Comparison of ENCODE assay signal across 9 mouse cellular contexts in the genomic region with DNA sequence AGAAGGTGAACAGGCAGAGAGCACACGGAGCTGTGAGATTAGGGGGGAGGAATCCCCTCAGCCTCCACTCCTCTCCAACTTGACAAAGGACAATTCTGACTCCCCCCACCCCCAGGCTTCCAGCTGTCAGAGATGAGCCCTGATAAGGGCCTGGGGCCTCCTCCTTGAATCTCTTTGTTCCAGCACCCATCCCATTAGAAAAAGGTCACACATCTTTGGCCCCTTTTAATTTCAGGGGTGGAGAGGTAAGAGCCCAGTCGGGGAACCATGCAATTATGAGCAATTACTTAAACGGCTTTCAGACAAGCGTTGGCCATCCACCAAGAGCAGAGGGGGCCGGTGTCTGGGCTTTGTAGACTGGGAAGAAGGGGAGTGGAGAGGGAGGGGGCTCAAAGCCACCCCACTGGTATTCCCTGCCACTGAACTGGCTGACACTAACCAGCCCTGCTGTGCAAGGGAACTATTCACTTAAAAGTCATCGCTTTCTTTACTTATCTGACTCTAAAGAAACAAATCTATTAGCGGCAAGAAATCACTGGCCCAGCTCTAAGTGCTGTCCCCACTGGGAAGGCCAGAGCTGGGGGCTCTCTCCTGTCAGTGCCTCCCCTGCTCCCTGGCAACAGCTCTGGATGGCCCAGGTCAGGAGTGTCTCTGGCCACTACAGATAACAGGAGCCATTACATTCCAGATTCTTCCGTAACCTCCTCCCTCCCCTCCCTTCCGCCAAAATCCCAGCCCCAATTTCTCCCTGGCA.
DNase-seq lines count a peak whose midpoint lies in the region; ATAC-seq and TF ChIP-seq lines count a peak whose summit lies in the region.
"Had no signal": no experiment of that assay in that cellular context is flagged by ENCODE, and none has a peak within 500 bp of the region (broad histone marks: within the 10 kb centered on the region; RNA-seq: fewer than 3 reads in every experiment).

No protein-coding gene starts in this region.

- peak; percentile 75; the same call in 1 of the 2 replicates for ATAC-seq in lung, embryonic 14.5 days (ENCODE audit: insufficient read depth)
- peak; percentile 70; the same call in 1 of the 2 replicates for ATAC-seq in forebrain, embryonic 14.5 days
- ATAC-seq in liver, embryonic 12.5 days, result peak; percentile 46
- no peak for ATAC-seq in frontal cortex, adult (ENCODE audit: low TSS enrichment)
- ATAC-seq in megakaryocyte-erythroid progenitor cell, adult 5-6 weeks (replicated peaks; ENCODE audit: low FRiP score, low TSS enrichment, poor library complexity, severe bottlenecking), result no peak

- no peak for TF ChIP-seq CTCF in lung, embryonic 14.5 days (IDR thresholded peaks at IDR 0.05; ENCODE audit: low read depth)

- no peak overlapping the region for H3K4me3 ChIP-seq in lung, embryonic 14.5 days (ENCODE audit: low read depth, low read length)
- H3K4me3 ChIP-seq in forebrain, embryonic 14.5 days (ENCODE audit: low read depth, low read length), result no peak overlapping the region
- H3K4me3 ChIP-seq in liver, embryonic 12.5 days, result no peak overlapping the region
- H3K4me3 ChIP-seq: megakaryocyte, embryonic 14.5 days had no signal

- 0 out of 2 replicates have a peak overlapping the region, but pooled peaks have one; percentile 6 for H3K27ac ChIP-seq in lung, embryonic 14.5 days (ENCODE audit: low read depth)
- no peak overlapping the region for H3K27ac ChIP-seq in forebrain, embryonic 14.5 days (ENCODE audit: low read depth, low read length)
- no peak overlapping the region for H3K27ac ChIP-seq in liver, embryonic 12.5 days

- H3K4me2 ChIP-seq in lung, embryonic 14.5 days, result no peak overlapping the region
- H3K4me2 ChIP-seq in forebrain, embryonic 14.5 days (ENCODE audit: low read length), result no peak overlapping the region
- H3K4me2 ChIP-seq in liver, embryonic 12.5 days, result peak overlapping the region; percentile 3; the same call in 1 of the 2 replicates

- peaks cover 10% of the 10 kb centered on the region; the same call in 1 of the 2 replicates for H3K4me1 ChIP-seq in lung, embryonic 14.5 days (ENCODE audit: insufficient read depth)
- H3K4me1 ChIP-seq in forebrain, embryonic 14.5 days (ENCODE audit: control insufficient read depth, insufficient read depth, low read length), result 0 out of 2 replicates have a peak, but pooled peaks cover 4% of the 10 kb centered on the region
- H3K4me1 ChIP-seq in liver, embryonic 12.5 days, result peaks cover 11% of the 10 kb centered on the region
- H3K4me1 ChIP-seq: megakaryocyte, embryonic 14.5 days had no signal

- H3K27me3 ChIP-seq in lung, embryonic 14.5 days (ENCODE audit: insufficient read depth, low read length), result no peaks in the 10 kb centered on the region
- H3K27me3 ChIP-seq in forebrain, embryonic 14.5 days (replicated peaks; ENCODE audit: control insufficient read depth, insufficient read depth, low read length), result 0 out of 2 replicates have a peak, but pooled peaks cover 4% of the 10 kb centered on the region
- H3K27me3 ChIP-seq in liver, embryonic 12.5 days (replicated peaks), result peaks cover 7% of the 10 kb centered on the region; the same call in 1 of the 2 replicates
- H3K27me3 ChIP-seq: megakaryocyte, embryonic 14.5 days had no signal

- no peaks in the 10 kb centered on the region for H3K36me3 ChIP-seq in lung, embryonic 14.5 days (ENCODE audit: insufficient read depth)
- H3K36me3 ChIP-seq in forebrain, embryonic 14.5 days (ENCODE audit: control insufficient read depth, insufficient read depth, low read length), result no peaks in the 10 kb centered on the region
- H3K36me3 ChIP-seq in liver, embryonic 12.5 days, result no peaks in the 10 kb centered on the region

- DNase-seq in lung, embryonic 14.5 days, result peak; percentile 40
- DNase-seq in lung, postnatal 14 days, result no peak
- peak; percentile 54 for DNase-seq in forebrain, embryonic 14.5 days (ENCODE audit: low spot score)
- DNase-seq in retina, postnatal 7 days (ENCODE audit: low read depth, low spot score), result peak; percentile 17
- no peak for DNase-seq in thymus, postnatal 14 days

- no peak overlapping the region for H3K9ac ChIP-seq in lung, embryonic 14.5 days
- no peak overlapping the region for H3K9ac ChIP-seq in forebrain, embryonic 14.5 days (ENCODE audit: low read length)
- H3K9ac ChIP-seq in liver, embryonic 12.5 days, result no peak overlapping the region

- H3K9me3 ChIP-seq in lung, embryonic 14.5 days (ENCODE audit: low read depth, low read length), result no peaks in the 10 kb centered on the region
- no peaks in the 10 kb centered on the region for H3K9me3 ChIP-seq in forebrain, embryonic 14.5 days (replicated peaks; ENCODE audit: control insufficient read depth, low read length)
- no peaks in the 10 kb centered on the region for H3K9me3 ChIP-seq in liver, embryonic 12.5 days (replicated peaks)
- H3K9me3 ChIP-seq: megakaryocyte, embryonic 14.5 days had no signal

- WGBS in lung, embryonic 14.5 days, result 5% methylated on average over 9 of the region's 9 CpGs
- 3% methylated on average over 9 of the region's 9 CpGs for WGBS in forebrain, embryonic 14.5 days
- 36% methylated on average over 9 of the region's 9 CpGs for WGBS in liver, embryonic 12.5 days (ENCODE audit: insufficient replicate concordance)

Comparison
In these comparisons a context has a peak if more than half of its experiments do, and no peak if none do; other contexts are left out.
1. DNase-seq: peak in lung, embryonic 14.5 days (single experiment), forebrain, embryonic 14.5 days (single experiment) and retina, postnatal 7 days (single experiment); none in lung, postnatal 14 days (single experiment) and thymus, postnatal 14 days (single experiment).
2. ATAC-seq: peak in lung, embryonic 14.5 days (single experiment), forebrain, embryonic 14.5 days (single experiment) and liver, embryonic 12.5 days (single experiment); none in frontal cortex, adult (single experiment) and megakaryocyte-erythroid progenitor cell, adult 5-6 weeks (single experiment).